Mouse (Mus musculus) forebrain, embryonic 12.5 days (tissue): ENCODE results near the gene Gm17359. TPM values are rescaled to one million over a fixed set of nuclear protein-coding genes. Genes with fewer than 3 reads are reported as not detected.

ENCODE experiments used
- ATAC-seq: fragments of 200-750 bp; cut with Nextera tagmentation; 2 replicates; pipeline ENCODE4 v1.8.0; 2017; ENCODE audit warnings: moderate TSS enrichment; ENCODE audit not compliant: low FRiP score
- H3K27ac ChIP-seq: fragments of 300-500 bp; sonication (generic); 2 replicates; pipeline ENCODE4 v1.5.1; 2016; ENCODE audit warnings: mild to moderate bottlenecking
- H3K27me3 ChIP-seq: fragments of 300-500 bp; sonication (generic); 2 replicates; pipeline ENCODE4 v1.6.1; 2016; ENCODE audit warnings: mild to moderate bottlenecking
- H3K36me3 ChIP-seq: fragments of 300-500 bp; sonication (generic); replicated peaks from 2 replicates; pipeline ENCODE4 v1.6.1; 2016; ENCODE audit warnings: mild to moderate bottlenecking
- H3K4me1 ChIP-seq: fragments of 300-500 bp; sonication (generic); 2 replicates; pipeline ENCODE4 v1.6.1; 2016
- H3K4me2 ChIP-seq: fragments of 300-500 bp; sonication (generic); 2 replicates; pipeline ENCODE4 v1.6.1; 2016; ENCODE audit warnings: mild to moderate bottlenecking, moderate library complexity
- H3K4me3 ChIP-seq: fragments of 300-500 bp; sonication (generic); replicated peaks from 2 replicates; pipeline ENCODE4 v1.5.1; 2016; ENCODE audit warnings: mild to moderate bottlenecking
- H3K9ac ChIP-seq: fragments of 300-500 bp; sonication (generic); 2 replicates; pipeline ENCODE4 v1.6.1; 2016; ENCODE audit warnings: mild to moderate bottlenecking
- H3K9me3 ChIP-seq: fragments of 300-500 bp; sonication (generic); 2 replicates; pipeline ENCODE4 v1.6.1; 2016
- WGBS: fragments of 180-500 bp; shearing (Covaris S2); methylation state at CpG from one replicate; pipeline ENCODE4 v1.1.7; 2016; 5-methylcytosine and 5-hydroxymethylcytosine counted together
- polyA plus RNA-seq: library from polyadenylated mRNA; unstranded; fragments of >200 nt; fragmentation: Nextera tagmentation; extraction: Ambion mirVana; gene quantifications from 2 replicates; pipeline ENCODE4 v1.2.1, GENCODE M21; 2016

Gene Gm17359
- polyA plus RNA-seq, 1 experiment from 2014 or later = not detected

GRCm38 (mm10) chr3:79366098-79366497, 29.6 kb downstream of the Gm17359 start:
- 63% methylated on average over 8 of the region's 8 CpGs for WGBS
- Histone ChIP-seq H3K9ac (no peak overlapping the region), H3K27me3 (no peaks in the 10 kb centered on the region)

GRCm38 (mm10) chr3:79368306-79368705, 31.8 kb downstream of the Gm17359 start:
- WGBS = 74% methylated on average over 6 of the region's 6 CpGs

More at GRCm38 (mm10) chr3:79366098-79366497, 29.6 kb downstream of the Gm17359 start:
- no peak for ATAC-seq
- no peaks in the 10 kb centered on the region for H3K4me1 ChIP-seq
- no peaks in the 10 kb centered on the region for H3K9me3 ChIP-seq
- no peak overlapping the region for H3K4me2 ChIP-seq
- H3K27ac ChIP-seq = no peak overlapping the region
- no peak overlapping the region for H3K4me3 ChIP-seq
- no peaks in the 10 kb centered on the region for H3K36me3 ChIP-seq

GRCm38 (mm10) chr3:79370385-79370929, 34.0 kb downstream of the Gm17359 start:
- H3K4me2 ChIP-seq = no peak overlapping the region
- ATAC-seq = no peak
- WGBS = 61% methylated on average over 4 of the region's 4 CpGs
- H3K9ac ChIP-seq = no peak overlapping the region
- H3K27ac ChIP-seq = no peak overlapping the region
- H3K27me3 ChIP-seq = no peaks in the 10 kb centered on the region
- H3K36me3 ChIP-seq = no peaks in the 10 kb centered on the region
- H3K4me3 ChIP-seq = no peak overlapping the region
- no peaks in the 10 kb centered on the region for H3K9me3 ChIP-seq
- no peaks in the 10 kb centered on the region for H3K4me1 ChIP-seq

More at GRCm38 (mm10) chr3:79368306-79368705, 31.8 kb downstream of the Gm17359 start:
- Histone ChIP-seq H3K27ac (no peak overlapping the region), H3K4me3 (no peak overlapping the region), H3K27me3 (no peaks in the 10 kb centered on the region), H3K4me2 (no peak overlapping the region), H3K9me3 (no peaks in the 10 kb centered on the region), H3K9ac (no peak overlapping the region), H3K4me1 (no peaks in the 10 kb centered on the region), H3K36me3 (no peaks in the 10 kb centered on the region)
- no peak for ATAC-seq

- no peaks in the 10 kb centered on the region for H3K36me3 ChIP-seq
- H3K4me2 ChIP-seq = no peak overlapping the region
- no peaks in the 10 kb centered on the region for H3K27me3 ChIP-seq
- H3K27ac ChIP-seq = no peak overlapping the region
- WGBS = 85% methylated on average over 7 of the region's 7 CpGs
- no peaks in the 10 kb centered on the region for H3K9me3 ChIP-seq
- H3K4me3 ChIP-seq = no peak overlapping the region
- no peak for ATAC-seq
- H3K4me1 ChIP-seq = no peaks in the 10 kb centered on the region
- H3K9ac ChIP-seq = no peak overlapping the region
Measured at GRCm38 (mm10) chr3:79371506-79372195, 35.2 kb downstream of the Gm17359 start.

GRCm38 (mm10) chr3:79373930-79374329, 37.5 kb downstream of the Gm17359 start:
- 55% methylated on average over 3 of the region's 3 CpGs for WGBS
- no peaks in the 10 kb centered on the region for H3K9me3 ChIP-seq
- no peak overlapping the region for H3K9ac ChIP-seq
- H3K27me3 ChIP-seq = no peaks in the 10 kb centered on the region
- H3K4me3 ChIP-seq = no peak overlapping the region
- no peaks in the 10 kb centered on the region for H3K4me1 ChIP-seq
- no peak overlapping the region for H3K27ac ChIP-seq
- ATAC-seq = no peak
- H3K4me2 ChIP-seq = no peak overlapping the region
- H3K36me3 ChIP-seq = no peaks in the 10 kb centered on the region

- Histone ChIP-seq H3K27ac (no peak overlapping the region), H3K4me1 (no peaks in the 10 kb centered on the region), H3K4me2 (no peak overlapping the region), H3K36me3 (no peaks in the 10 kb centered on the region), H3K9me3 (no peaks in the 10 kb centered on the region), H3K27me3 (no peaks in the 10 kb centered on the region), H3K4me3 (no peak overlapping the region), H3K9ac (no peak overlapping the region)
- 17% methylated on average over 3 of the region's 3 CpGs for WGBS
- no peak for ATAC-seq
Measured at GRCm38 (mm10) chr3:79378086-79378485, 41.6 kb downstream of the Gm17359 start.

- Histone ChIP-seq H3K9ac (no peak overlapping the region), H3K27ac (no peak overlapping the region), H3K4me2 (no peak overlapping the region), H3K4me1 (no peaks in the 10 kb centered on the region), H3K4me3 (no peak overlapping the region), H3K36me3 (no peaks in the 10 kb centered on the region), H3K27me3 (no peaks in the 10 kb centered on the region), H3K9me3 (no peaks in the 10 kb centered on the region)
- no peak for ATAC-seq
- WGBS = 85% methylated on average over 14 of the region's 14 CpGs
Measured at GRCm38 (mm10) chr3:79379255-79379836, 42.9 kb downstream of the Gm17359 start.

- Histone ChIP-seq H3K4me2 (no peak overlapping the region), H3K4me1 (no peaks in the 10 kb centered on the region), H3K36me3 (no peaks in the 10 kb centered on the region), H3K27ac (no peak overlapping the region), H3K27me3 (no peaks in the 10 kb centered on the region), H3K4me3 (no peak overlapping the region), H3K9me3 (no peaks in the 10 kb centered on the region), H3K9ac (no peak overlapping the region)
- no peak for ATAC-seq
- WGBS = 82% methylated on average over 6 of the region's 6 CpGs
Measured at GRCm38 (mm10) chr3:79379873-79380595, 43.6 kb downstream of the Gm17359 start.

- Histone ChIP-seq H3K27ac (no peak overlapping the region), H3K4me3 (no peak overlapping the region), H3K36me3 (no peaks in the 10 kb centered on the region), H3K27me3 (no peaks in the 10 kb centered on the region), H3K9me3 (no peaks in the 10 kb centered on the region), H3K4me2 (no peak overlapping the region), H3K9ac (no peak overlapping the region), H3K4me1 (peaks cover 4% of the 10 kb centered on the region; the same call in 1 of the 2 replicates)
- 84% methylated on average over 4 of the region's 4 CpGs for WGBS
- ATAC-seq = no peak
Measured at GRCm38 (mm10) chr3:79381398-79381797, 44.9 kb downstream of the Gm17359 start.

- Histone ChIP-seq H3K4me2 (no peak overlapping the region), H3K27ac (no peak overlapping the region), H3K4me3 (no peak overlapping the region), H3K9me3 (no peaks in the 10 kb centered on the region), H3K36me3 (no peaks in the 10 kb centered on the region), H3K4me1 (peaks cover 4% of the 10 kb centered on the region; the same call in 1 of the 2 replicates), H3K27me3 (no peaks in the 10 kb centered on the region), H3K9ac (no peak overlapping the region)
- peak; percentile 61; the same call in 1 of the 2 replicates for ATAC-seq
- WGBS = 12% methylated on average over 8 of the region's 8 CpGs
Measured at GRCm38 (mm10) chr3:79385434-79386029, 49.1 kb downstream of the Gm17359 start.

- Histone ChIP-seq H3K27ac (no peak overlapping the region), H3K4me3 (no peak overlapping the region), H3K4me1 (peaks cover 4% of the 10 kb centered on the region; the same call in 1 of the 2 replicates), H3K4me2 (no peak overlapping the region), H3K9me3 (no peaks in the 10 kb centered on the region), H3K27me3 (no peaks in the 10 kb centered on the region), H3K36me3 (no peaks in the 10 kb centered on the region), H3K9ac (no peak overlapping the region)
- 51% methylated on average over 4 of the region's 4 CpGs for WGBS
- ATAC-seq = peak; percentile 17; the same call in 1 of the 2 replicates
Measured at GRCm38 (mm10) chr3:79389081-79389480, 52.6 kb downstream of the Gm17359 start.

- Histone ChIP-seq H3K4me2 (no peak overlapping the region), H3K27ac (no peak overlapping the region), H3K36me3 (no peaks in the 10 kb centered on the region), H3K9me3 (no peaks in the 10 kb centered on the region), H3K27me3 (no peaks in the 10 kb centered on the region), H3K4me3 (no peak overlapping the region), H3K4me1 (no peaks in the 10 kb centered on the region), H3K9ac (no peak overlapping the region)
- 88% methylated on average over 4 of the region's 4 CpGs for WGBS
- no peak for ATAC-seq
Measured at GRCm38 (mm10) chr3:79400552-79400951, 64.1 kb downstream of the Gm17359 start.
